Mouse (Mus musculus) hindbrain, embryonic 10.5 days (tissue): Measurements from ENCODE around the gene 2010003K11Rik. TPM values are rescaled to one million over a fixed set of nuclear protein-coding genes. Genes with fewer than 3 reads are reported as not detected.

Experiments used
- DNase-seq: peaks from one replicate; pipeline ENCODE4 v3.0.0-alpha.2; 2017; ENCODE audit warnings: low spot score
- H3K27ac ChIP-seq: fragments of 300-500 bp; sonication (generic); 2 replicates; pipeline ENCODE4 v1.5.1; 2016; ENCODE audit warnings: mild to moderate bottlenecking, moderate library complexity
- H3K27me3 ChIP-seq: fragments of 300-500 bp; sonication (generic); 2 replicates; pipeline ENCODE4 v1.6.1; 2016; ENCODE audit warnings: mild to moderate bottlenecking; ENCODE audit not compliant: poor library complexity, insufficient read depth, severe bottlenecking
- H3K36me3 ChIP-seq: fragments of 300-500 bp; sonication (generic); 2 replicates; pipeline ENCODE4 v1.6.1; 2016; ENCODE audit warnings: mild to moderate bottlenecking, moderate library complexity
- H3K4me1 ChIP-seq: fragments of 300-500 bp; sonication (generic); replicated peaks from 2 replicates; pipeline ENCODE4 v1.6.1; 2016; ENCODE audit warnings: mild to moderate bottlenecking
- H3K4me3 ChIP-seq: fragments of 300-500 bp; sonication (generic); 2 replicates; pipeline ENCODE4 v1.5.1; 2016; ENCODE audit warnings: mild to moderate bottlenecking, moderate library complexity
- H3K9me3 ChIP-seq: fragments of 300-500 bp; sonication (generic); 2 replicates; pipeline ENCODE4 v1.6.1; 2016; ENCODE audit warnings: mild to moderate bottlenecking, moderate library complexity
- WGBS: fragments of 180-500 bp; shearing (Covaris S2); methylation state at CpG from one replicate; pipeline ENCODE4 v1.1.7; 2016; 5-methylcytosine and 5-hydroxymethylcytosine counted together
- polyA plus RNA-seq: library from polyadenylated mRNA; unstranded; fragments of >200 nt; fragmentation: Nextera tagmentation; extraction: Ambion mirVana; gene quantifications from 2 replicates; pipeline ENCODE4 v1.2.1, GENCODE M21; 2016

2010003K11Rik gene
- polyA plus RNA-seq, 1 experiment from 2014 or later = 0.13 TPM

DNA sequence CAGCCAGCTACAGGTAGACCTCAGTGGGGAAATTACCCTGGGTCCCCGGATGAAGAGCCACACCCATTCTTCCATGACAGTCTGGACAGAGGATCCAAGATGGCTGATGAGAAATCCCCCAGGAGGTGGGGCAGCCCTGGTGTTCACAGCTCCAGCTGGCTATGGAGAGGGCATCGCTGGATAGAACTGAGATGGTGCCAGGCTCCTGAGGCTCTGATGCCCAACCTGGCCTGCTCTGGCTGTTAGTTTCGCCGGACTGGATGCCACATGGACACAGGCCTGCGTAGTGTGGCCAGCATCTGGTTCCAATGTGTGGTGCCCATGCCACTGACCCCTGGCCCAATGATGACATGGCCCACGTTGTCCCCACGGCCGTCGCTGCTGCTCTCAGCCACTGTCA is 50.9 kb downstream of the 2010003K11Rik start:
- no peaks in the 10 kb centered on the region for H3K9me3 ChIP-seq
- no peak overlapping the region for H3K27ac ChIP-seq
- H3K4me1 ChIP-seq = peaks cover 20% of the 10 kb centered on the region
- 84% methylated on average over 9 of the region's 9 CpGs for WGBS
- H3K36me3 ChIP-seq = no peaks in the 10 kb centered on the region
- H3K4me3 ChIP-seq = no peak overlapping the region
- DNase-seq = no peak
- H3K27me3 ChIP-seq = no peaks in the 10 kb centered on the region

Other genes with a start within 250 kb of the 2010003K11Rik start
- gene Ssh3, start 229.4 kb downstream of the 2010003K11Rik start, polyA plus RNA-seq = 4.0 and 5.9 TPM in 2 replicates
- 9.9 and 14.4 TPM in 2 replicates for gene Ankrd13d, start 215.4 kb downstream of the 2010003K11Rik start, polyA plus RNA-seq
- 14.8 and 16.7 TPM in 2 replicates for gene Grk2, start 192.4 kb downstream of the 2010003K11Rik start, polyA plus RNA-seq
- gene Kdm2a, start 100.3 kb downstream of the 2010003K11Rik start, polyA plus RNA-seq = 51.6 and 53.9 TPM in 2 replicates
- gene Rhod, start 59.2 kb downstream of the 2010003K11Rik start, polyA plus RNA-seq = 16.5 and 19.5 TPM in 2 replicates
- 1.2 and 1.6 TPM in 2 replicates for gene Syt12, start 21.1 kb downstream of the 2010003K11Rik start, polyA plus RNA-seq
- 23.1 and 25.5 TPM in 2 replicates for gene Pcx, start 11.9 kb upstream of the 2010003K11Rik start, polyA plus RNA-seq
- 5.9 and 8.2 TPM in 2 replicates for gene Lrfn4, start 117.1 kb upstream of the 2010003K11Rik start, polyA plus RNA-seq
- gene Rce1, start 127.1 kb upstream of the 2010003K11Rik start, polyA plus RNA-seq = 80.0 and 81.4 TPM in 2 replicates
- gene Gm960, start 200.1 kb upstream of the 2010003K11Rik start, polyA plus RNA-seq = 2.9 and 3.1 TPM in 2 replicates
- gene Sptbn2, start 212.6 kb upstream of the 2010003K11Rik start, polyA plus RNA-seq = 12.7 and 20.6 TPM in 2 replicates